Mouse (Mus musculus) thymus, adult 2 months (tissue): ENCODE data around the gene Mcm7.

Experiments used
- CTCF ChIP-seq: fragments of 200-500 bp; IDR thresholded peaks from 2 replicates; pipeline ENCODE4 v1.5.1; 2012; ENCODE audit warnings: mild to moderate bottlenecking, control low read depth, low read length, moderate library complexity, borderline replicate concordance; ENCODE audit not compliant: control insufficient read depth, poor library complexity, insufficient read depth; ENCODE audit errors: extremely low read depth
- POLR2A ChIP-seq: fragments of 200-500 bp; IDR thresholded peaks from 2 replicates; pipeline ENCODE4 v1.6.1; 2012; ENCODE audit warnings: mild to moderate bottlenecking, low read length, control low read depth, moderate library complexity; ENCODE audit not compliant: control insufficient read depth, poor library complexity, insufficient read depth; ENCODE audit errors: extremely low read depth

GRCm38 (mm10) chr5:138219864-138220263 lies 47.6 kb upstream of the Mcm7 start:
- TF ChIP-seq CTCF: no peak
- TF ChIP-seq POLR2A: no peak
